Mouse (Mus musculus): Measurements from ENCODE around the gene 4930523C07Rik.

The 4930523C07Rik gene

DNA sequence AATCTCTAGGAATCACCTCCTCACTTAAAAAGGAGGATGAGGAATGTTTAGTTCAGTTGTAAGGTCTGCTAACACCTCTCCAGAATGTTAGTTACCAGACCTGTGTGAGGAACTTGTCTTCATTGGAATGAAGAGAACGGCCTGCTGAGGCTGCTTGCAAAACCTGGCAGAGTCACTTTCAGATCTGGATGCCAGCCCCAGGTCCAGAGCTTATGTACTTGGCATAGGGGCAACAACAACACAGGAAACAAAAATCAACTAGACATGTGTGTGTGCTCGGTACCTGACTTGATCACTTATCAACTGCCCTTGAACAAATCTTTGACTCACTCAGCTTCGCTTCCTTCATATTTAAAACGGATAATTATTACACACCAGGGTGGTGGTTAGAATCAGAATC lies 2.6 kb downstream of the 4930523C07Rik start:
- no peak for DNase-seq

- DNase-seq, result no peak
These were observed 3.3 kb downstream of the 4930523C07Rik start for GRCm38 (mm10) chr1:160047481-160047931.

GRCm38 (mm10) chr1:160049131-160049880 lies 5.1 kb downstream of the 4930523C07Rik start:
- DNase-seq, result no peak

GRCm38 (mm10) chr1:160050898-160051297 lies 6.7 kb downstream of the 4930523C07Rik start:
- DNase-seq, result no peak

GRCm38 (mm10) chr1:160052556-160053315 lies 8.6 kb downstream of the 4930523C07Rik start:
- no peak for DNase-seq

DNA sequence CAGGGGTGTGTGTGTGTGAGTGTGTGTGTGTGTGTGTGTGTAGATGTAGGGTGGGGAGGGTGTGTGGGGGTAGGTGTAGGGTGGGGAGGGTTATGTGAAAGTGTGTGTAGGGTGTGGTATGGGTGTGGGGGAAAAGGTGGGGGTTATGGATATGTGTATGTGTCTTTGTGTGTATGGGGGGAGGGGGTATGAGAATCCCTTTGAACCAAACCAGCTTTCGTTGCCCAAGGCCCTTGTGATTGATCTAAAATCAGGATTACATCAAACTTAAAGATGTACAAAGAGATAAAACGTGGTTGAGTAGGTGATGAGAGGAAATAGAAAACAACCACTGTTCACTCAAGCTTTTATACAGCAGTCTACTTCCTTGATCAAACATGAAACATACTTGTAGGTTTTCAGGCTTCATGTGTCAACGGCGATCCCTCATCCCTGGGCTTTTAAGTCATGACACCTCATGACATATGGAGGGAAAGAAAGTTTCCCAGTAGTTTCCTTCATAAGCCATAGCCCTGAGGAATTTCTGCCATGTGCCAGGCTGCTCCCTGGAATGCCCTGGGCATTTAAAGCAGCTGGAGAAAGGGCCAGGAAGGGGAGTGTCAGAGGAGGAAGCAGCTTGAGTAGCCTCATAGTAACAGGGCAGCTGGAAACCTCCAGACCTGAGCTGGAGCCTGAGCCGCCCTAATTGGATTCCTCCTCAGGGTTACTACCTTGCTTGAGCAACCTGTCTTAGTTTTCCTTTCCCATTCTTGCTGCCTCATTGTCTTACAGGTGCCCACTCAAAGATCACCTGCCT lies 9.5 kb downstream of the 4930523C07Rik start:
- DNase-seq, result peak; percentile 18

DNA sequence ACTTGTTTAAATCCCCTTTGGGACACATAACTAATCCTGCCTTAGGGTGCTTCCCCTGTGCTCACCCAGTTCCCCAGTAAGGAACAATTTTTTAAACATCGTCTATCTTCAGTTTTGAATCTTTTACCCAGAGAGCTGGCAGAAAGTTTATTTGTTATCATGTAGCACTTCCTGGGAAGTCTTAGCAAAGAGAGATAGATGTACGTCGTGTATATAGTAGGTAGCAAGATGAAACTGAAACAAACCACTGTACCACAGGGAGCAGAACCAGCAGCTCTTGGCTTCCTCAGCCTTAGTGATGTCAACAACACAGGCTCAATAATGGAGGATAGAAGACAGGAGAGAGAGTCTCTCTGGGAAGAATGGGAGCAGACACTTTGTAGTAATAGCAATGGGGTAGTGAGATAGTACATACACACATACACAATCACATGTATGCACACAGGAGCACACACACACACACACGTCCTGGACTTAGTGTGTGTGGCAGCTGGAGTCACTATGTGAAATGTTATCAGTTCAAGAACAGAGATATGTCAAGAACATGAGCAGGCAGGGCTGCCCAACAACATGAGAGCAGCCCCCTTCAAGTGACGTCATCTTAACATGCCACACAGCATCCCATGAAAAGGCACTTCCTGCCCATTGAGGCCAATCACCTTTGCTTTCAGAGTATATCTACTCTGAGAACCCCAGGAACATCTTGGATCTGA lies 10.3 kb downstream of the 4930523C07Rik start:
- no peak for DNase-seq

DNA sequence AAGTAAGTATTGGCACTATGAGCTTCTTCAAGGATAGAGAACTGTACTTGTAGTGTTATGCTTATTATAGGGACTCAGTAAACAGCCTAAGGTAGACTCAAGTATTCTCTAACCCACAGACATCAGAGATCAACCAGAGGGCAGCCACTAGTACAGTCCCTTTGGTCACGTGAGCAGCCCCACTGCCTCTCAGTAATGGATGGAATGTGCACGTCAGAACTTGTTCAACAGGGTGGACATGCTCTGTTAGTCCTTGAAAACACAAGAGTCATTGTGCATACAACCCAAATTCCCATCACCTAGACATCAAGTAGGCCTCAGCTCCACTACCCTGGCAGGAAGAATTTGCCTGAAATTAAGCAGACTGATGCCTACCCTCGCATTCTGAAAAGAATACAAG lies 13.5 kb downstream of the 4930523C07Rik start:
- DNase-seq, result peak; percentile 77

GRCm38 (mm10) chr1:160059908-160060307 lies 15.7 kb downstream of the 4930523C07Rik start:
- DNase-seq, result no peak

- DNase-seq, result no peak
These were observed 16.4 kb downstream of the 4930523C07Rik start for GRCm38 (mm10) chr1:160060542-160060941.

DNA sequence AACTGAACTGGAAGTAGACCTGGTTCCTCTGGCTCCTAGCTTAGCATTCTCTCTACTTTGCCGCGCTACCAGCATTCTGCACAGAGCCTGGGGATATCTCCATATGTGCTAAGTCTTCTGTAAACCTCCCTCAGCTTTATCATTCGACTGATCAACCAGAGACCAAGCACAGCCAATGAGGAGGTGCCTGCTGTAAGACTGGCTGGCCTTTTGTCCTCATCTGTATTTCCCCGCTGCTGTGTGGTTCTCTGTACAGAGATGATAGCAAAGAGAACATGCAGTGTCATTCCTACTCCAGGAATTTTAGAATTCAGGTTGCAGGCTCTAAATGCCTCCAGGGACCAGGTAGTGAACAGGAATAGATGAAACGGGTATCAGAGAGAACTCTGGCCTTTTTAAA lies 17.1 kb downstream of the 4930523C07Rik start:
- no peak for DNase-seq

DNA sequence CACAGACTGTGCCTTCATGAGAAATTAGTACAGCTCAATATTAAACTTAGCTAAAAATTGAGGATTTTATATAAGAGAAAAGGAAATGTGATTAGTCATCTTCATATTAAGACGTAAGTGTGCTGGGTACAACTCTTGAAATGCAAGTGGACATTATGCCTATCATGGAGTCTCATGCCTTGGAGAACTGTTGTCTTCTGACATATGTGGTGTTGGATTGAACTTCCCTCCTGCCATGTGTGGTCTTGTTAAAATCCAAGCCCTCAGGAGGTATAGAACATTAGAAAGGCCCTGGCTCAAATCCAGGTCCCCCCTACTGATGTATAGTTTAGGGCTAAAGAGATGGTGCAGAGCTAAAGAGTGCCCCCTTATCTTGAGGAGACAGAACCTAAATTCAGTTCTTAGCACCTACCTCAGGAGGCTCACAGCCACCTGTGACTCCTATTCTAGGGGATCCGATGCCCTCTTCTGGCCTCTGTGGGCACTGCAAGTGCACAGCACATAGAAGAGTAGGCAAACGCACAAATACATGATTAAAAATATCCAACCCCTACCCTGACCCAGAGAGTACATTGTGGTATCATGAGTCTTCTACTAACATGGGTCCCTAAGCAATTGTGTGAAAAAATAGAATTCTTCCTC lies 17.7 kb downstream of the 4930523C07Rik start:
- no peak for DNase-seq

GRCm38 (mm10) chr1:160064547-160065144 lies 20.5 kb downstream of the 4930523C07Rik start:
- DNase-seq, result no peak

DNA sequence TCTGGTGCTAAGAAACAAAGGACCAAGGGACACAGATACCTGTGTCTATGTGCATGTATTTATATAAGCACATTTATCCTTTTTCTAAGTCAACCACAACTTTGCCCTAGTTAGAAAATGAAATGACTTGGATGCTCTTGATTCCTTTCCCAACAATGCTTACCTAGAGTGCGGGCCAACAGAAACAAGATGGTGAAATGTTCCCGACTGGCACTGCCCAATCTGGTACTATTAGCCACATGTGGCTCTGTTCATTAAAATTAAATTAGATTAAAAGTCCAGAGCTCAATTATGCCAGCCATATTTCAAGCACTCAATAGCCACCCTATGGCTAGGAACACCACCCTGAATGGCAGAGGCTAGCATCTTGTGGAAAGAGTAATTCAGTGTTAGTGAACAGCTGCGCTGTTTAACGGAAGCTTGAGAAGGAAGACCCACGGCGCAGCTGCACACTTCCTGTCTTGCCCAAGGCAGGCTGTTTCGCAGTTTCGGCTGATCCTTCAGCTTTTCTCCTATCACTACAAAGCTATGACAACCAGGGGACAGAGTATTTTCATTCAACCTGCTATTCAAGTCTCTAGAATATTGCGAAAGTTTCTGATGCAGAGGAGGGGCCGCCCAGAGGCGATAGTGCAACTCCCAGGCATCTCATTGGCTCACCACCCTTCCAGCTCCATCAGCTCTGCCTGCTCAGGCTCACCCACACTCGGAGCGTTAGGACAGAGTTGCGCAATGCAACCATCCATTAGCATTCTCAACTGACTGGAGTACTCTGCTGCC lies 34.9 kb downstream of the 4930523C07Rik start:
- peak; percentile 62 for DNase-seq

DNA sequence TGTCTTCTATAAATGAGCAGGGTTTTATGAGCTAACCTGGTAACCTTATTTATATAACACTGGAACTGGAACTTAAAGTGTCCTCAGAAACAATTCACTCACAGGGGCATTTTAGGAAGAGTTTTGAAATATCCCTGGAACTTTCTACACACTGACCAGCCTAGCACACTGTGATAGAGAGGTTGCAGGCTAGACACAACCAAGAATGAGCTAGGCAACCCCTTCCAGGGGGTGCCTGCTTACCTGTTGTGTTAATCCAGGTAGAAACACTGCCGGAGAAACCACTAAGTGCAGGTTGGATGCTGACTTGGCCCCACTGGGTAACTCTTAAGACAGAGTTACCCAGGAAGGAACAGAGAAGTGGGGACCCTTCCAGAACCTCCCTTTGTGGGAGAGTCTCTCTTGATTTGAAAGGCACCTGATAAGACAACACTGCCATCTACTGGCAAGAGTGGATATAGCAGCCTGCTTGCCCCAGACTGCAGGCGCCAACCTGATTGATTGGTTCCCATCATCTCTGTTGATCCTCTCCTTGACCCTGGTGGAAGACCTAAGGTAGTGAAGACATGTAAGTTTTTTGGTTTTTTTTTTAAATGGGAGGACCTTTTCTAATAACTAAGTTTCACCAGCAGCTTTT lies 36.7 kb downstream of the 4930523C07Rik start:
- DNase-seq, result peak; percentile 49

GRCm38 (mm10) chr1:160082647-160083046 lies 38.5 kb downstream of the 4930523C07Rik start:
- no peak for DNase-seq

DNA sequence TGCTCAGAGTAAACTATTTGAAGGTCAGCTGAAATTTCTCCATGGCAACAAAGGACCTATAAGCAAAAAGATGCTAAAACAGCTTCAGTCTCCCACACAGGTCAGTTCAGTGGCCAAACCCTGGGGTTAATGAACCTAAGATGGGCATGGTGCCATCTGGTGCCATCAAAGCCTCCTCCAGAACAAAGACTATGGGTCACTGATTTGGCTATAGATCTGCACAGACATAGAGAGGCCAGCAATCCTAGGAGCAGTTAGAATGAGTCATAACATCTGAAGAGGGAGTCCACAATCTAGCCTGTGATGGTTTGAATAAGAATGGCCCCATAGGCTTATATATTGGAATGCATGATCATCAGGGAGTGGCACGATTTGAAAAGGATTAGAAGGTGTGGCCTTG lies 40.1 kb downstream of the 4930523C07Rik start:
- DNase-seq, result no peak

- no peak for DNase-seq
These were observed 42.5 kb downstream of the 4930523C07Rik start for GRCm38 (mm10) chr1:160086651-160087050.

DNA sequence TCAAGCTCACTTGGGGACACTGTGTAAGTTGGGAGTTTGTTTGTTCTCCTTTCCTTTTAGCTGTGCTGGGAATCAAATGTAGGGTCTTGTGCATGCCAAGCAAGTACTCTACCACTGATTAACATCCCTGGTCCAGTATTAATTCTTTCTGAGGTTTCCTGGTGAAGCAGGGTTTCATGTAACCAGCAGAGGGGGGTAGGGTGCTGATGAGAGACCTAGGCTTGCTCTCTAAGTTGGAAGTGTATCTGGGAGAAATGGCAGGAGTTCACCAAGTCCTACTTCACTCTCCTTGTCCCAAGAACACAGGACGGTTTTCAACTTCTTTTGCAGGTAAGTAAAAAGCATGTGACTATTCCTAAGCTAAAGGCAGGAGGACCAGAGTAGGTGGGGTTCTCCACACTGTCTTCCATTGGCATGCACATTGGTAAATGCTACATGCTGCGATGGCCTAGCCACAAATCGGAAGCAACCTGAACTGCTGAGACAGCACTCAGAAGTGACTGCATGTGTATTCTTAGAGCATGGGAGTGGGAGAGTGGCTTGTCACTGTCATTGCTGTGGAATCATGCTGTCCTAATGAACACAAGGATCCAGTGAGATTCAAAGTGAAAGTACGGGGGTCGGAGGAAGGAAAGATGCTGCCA lies 55.6 kb downstream of the 4930523C07Rik start:
- no peak for DNase-seq

GRCm38 (mm10) chr1:160100996-160101395 lies 56.8 kb downstream of the 4930523C07Rik start:
- DNase-seq, result no peak
